Mouse (Mus musculus) heart, postnatal 4 days (tissue): ENCODE measurements around the gene Mrpl41. TPM values are rescaled to one million over a fixed set of nuclear protein-coding genes. Genes with fewer than 3 reads are reported as not detected.

ENCODE experiments used
- DNase-seq: peaks from one replicate; pipeline ENCODE4 v3.0.0; 2021
- microRNA-seq, 2 experiments: library from miRNA; unstranded; fragments of <30 nt; microRNA quantifications; one replicate each; pipeline ENCODE4 v1.2.0; 2021 to 2022
- total RNA-seq, 2 experiments: library from RNA; stranded (reverse); gene quantifications; 2 replicates each; pipeline ENCODE4 v1.2.3; 2021

The Mrpl41 gene
- total RNA-seq, 2 experiments from 2014 or later: 78.3 to 79.7 TPM

- peak; percentile 92 for DNase-seq
Measured at GRCm38 (mm10) chr2:24935057-24935796, 39.7 kb downstream of the Mrpl41 start, which contains the start of gene Arrdc1. Arrdc1 (minus strand) TSS chr2:24935252.

- DNase-seq: no peak
Measured at GRCm38 (mm10) chr2:24934441-24934963, 40.4 kb downstream of the Mrpl41 start.

- DNase-seq: no peak
Measured at GRCm38 (mm10) chr2:24929593-24929992, 45.3 kb downstream of the Mrpl41 start.

- no peak for DNase-seq
Measured at GRCm38 (mm10) chr2:24929119-24929518, 45.8 kb downstream of the Mrpl41 start.

GRCm38 (mm10) chr2:24927810-24928479 lies 47.0 kb downstream of the Mrpl41 start:
- DNase-seq: peak; percentile 17

- DNase-seq: no peak
Measured at GRCm38 (mm10) chr2:24926965-24927358, 47.9 kb downstream of the Mrpl41 start.

- DNase-seq: no peak
Measured at GRCm38 (mm10) chr2:24926345-24926964, 48.4 kb downstream of the Mrpl41 start.

- DNase-seq: no peak
Measured at GRCm38 (mm10) chr2:24925284-24925683, 49.6 kb downstream of the Mrpl41 start.

Small RNAs within 50 kb of the gene (microRNA-seq; reads per million reads assigned to microRNA genes)
- gene Gm22875: 0 reads per million in 2 experiments

Other genes with a start within 250 kb of the Mrpl41 start
- gene Cacna1b, start 211.9 kb downstream of the Mrpl41 start, total RNA-seq: under 1 TPM; 0.21 to 0.27 TPM
- gene Ehmt1, start 55.5 kb downstream of the Mrpl41 start, total RNA-seq: 10 to 100 TPM; 59.3 to 65.3 TPM
- 10 to 100 TPM in 1 of 2 experiments, 1 to 10 TPM in 1; 9.6 to 10.9 TPM for gene Arrdc1, start 39.8 kb downstream of the Mrpl41 start, total RNA-seq
- gene Zmynd19, start 25.3 kb downstream of the Mrpl41 start, total RNA-seq: 10 to 100 TPM; 26.6 to 32.1 TPM
- 1 to 10 TPM; 8.6 to 8.8 TPM for gene Dph7, start 12.7 kb downstream of the Mrpl41 start, total RNA-seq
- gene Pnpla7, start 935 bp upstream of the Mrpl41 start, total RNA-seq: 10 to 100 TPM; 13.5 to 13.7 TPM
- gene Nsmf, start 79.3 kb upstream of the Mrpl41 start, total RNA-seq: 10 to 100 TPM; 45.8 to 47.8 TPM
- not detected for gene Entpd8, start 105.2 kb upstream of the Mrpl41 start, total RNA-seq
- gene Noxa1, start 120.1 kb upstream of the Mrpl41 start, total RNA-seq: not detected
- gene Nrarp, start 205.7 kb upstream of the Mrpl41 start, total RNA-seq: 10 to 100 TPM; 31.2 to 33.4 TPM
- 1 to 10 TPM; 4.4 to 5.8 TPM for gene Tor4a, start 221.8 kb upstream of the Mrpl41 start, total RNA-seq
- gene Nelfb, start 236.4 kb upstream of the Mrpl41 start, total RNA-seq: 10 to 100 TPM; 43.4 to 44.5 TPM
- gene Stpg3, start 239.5 kb upstream of the Mrpl41 start, total RNA-seq: not detected
- not detected for gene Fam166a, start 243.6 kb upstream of the Mrpl41 start, total RNA-seq
- 100 to 1,000 TPM; 415 to 442 TPM for gene Tubb4b, start 249.6 kb upstream of the Mrpl41 start, total RNA-seq